Mouse (Mus musculus): ENCODE data around the gene Spdl1. TPM values are rescaled to one million over a fixed set of nuclear protein-coding genes. Genes with fewer than 3 reads are reported as not detected.

Spdl1 gene
- total and polyA plus RNA-seq, 3 experiments: 24.2 to 36.3 TPM; not detected in 1

DNA sequence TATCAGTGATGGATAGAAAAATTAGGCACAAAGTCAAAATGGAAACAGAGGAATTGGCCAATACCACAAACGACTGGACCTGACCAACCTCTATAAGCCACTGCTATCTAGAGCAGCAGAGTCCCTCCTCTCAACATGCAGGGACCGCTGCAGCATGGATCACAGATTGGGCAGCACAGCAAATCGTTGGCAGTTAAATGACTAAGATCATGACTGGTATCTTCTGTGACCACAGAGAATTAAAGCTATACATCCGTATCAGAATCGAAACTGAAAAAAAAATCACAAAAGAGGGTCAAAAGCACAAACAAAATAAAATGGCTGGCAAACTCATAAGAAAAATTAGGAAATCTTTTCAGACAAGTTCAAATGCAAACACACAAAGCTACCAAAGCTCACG lies 71.3 kb downstream of the Spdl1 start:
- H3K9ac ChIP-seq (ENCODE audit: control insufficient read depth, low read depth, low read length, poor library complexity, severe bottlenecking): no peak overlapping the region
- no peaks in the 10 kb centered on the region for H3K9me3 ChIP-seq (replicated peaks; ENCODE audit: insufficient read depth, low read length)
- no peak overlapping the region for H3K4me3 ChIP-seq (ENCODE audit: control insufficient read depth in 1 of 2, insufficient read depth in 1 of 2, low read depth in 2 of 2, low read length in 2 of 2)
- H3K36me3 ChIP-seq (ENCODE audit: control insufficient read depth in 1 of 2, insufficient read depth in 2 of 2, low read length in 2 of 2): peaks cover 6 to 38% of the 10 kb centered on the region in 2 experiments
- H3K27ac ChIP-seq (ENCODE audit: control insufficient read depth, low read depth, low read length): no peak overlapping the region
- no peaks in the 10 kb centered on the region for H3K27me3 ChIP-seq (ENCODE audit: control insufficient read depth in 1 of 2, insufficient read depth in 2 of 2, low read length in 2 of 2)
- peaks cover 62% of the 10 kb centered on the region for H3K79me2 ChIP-seq (ENCODE audit: control insufficient read depth, insufficient read depth, low read length, poor library complexity)
- no peaks in the 10 kb centered on the region for H3K4me1 ChIP-seq (ENCODE audit: control insufficient read depth in 1 of 2, insufficient read depth in 2 of 2, low read length in 2 of 2)
- DNase-seq (ENCODE audit: low read depth, low spot score): no peak
- TF ChIP-seq SIN3A (IDR thresholded peaks at IDR 0.05; ENCODE audit: low read length) (no peak), USF2 (IDR thresholded peaks at IDR 0.05; ENCODE audit: borderline replicate concordance in 1 of 2, insufficient read depth in 1 of 2, low read depth in 1 of 2, low read length in 2 of 2) (no peak), ZC3H11A (IDR thresholded peaks at IDR 0.05; ENCODE audit: low read depth, low read length) (no peak), ETS1 (IDR thresholded peaks at IDR 0.05; ENCODE audit: low read depth, low read length) (no peak), E2F4 (IDR thresholded peaks at IDR 0.05; ENCODE audit: borderline replicate concordance, low read depth, low read length) (no peak), SMC3 (IDR thresholded peaks at IDR 0.05; ENCODE audit: low read depth, low read length) (no peak), TBP (IDR thresholded peaks at IDR 0.05; ENCODE audit: low read depth, low read length) (no peak), CHD1 (IDR thresholded peaks at IDR 0.05; ENCODE audit: low read depth, low read length) (no peak), GABPA (IDR thresholded peaks at IDR 0.05; ENCODE audit: low read depth, low read length) (no peak), ZNF384 (IDR thresholded peaks at IDR 0.05; ENCODE audit: low read depth, low read length) (no peak), CHD2 (IDR thresholded peaks at IDR 0.05; ENCODE audit: low read length) (no peak), BHLHE40 (IDR thresholded peaks at IDR 0.05; ENCODE audit: borderline replicate concordance, low read depth, low read length) (no peak), MEF2A (IDR thresholded peaks at IDR 0.05; ENCODE audit: extremely low read depth, insufficient replicate concordance, low read depth, low read length, poor library complexity, severe bottlenecking) (no peak), ZKSCAN1 (IDR thresholded peaks at IDR 0.05; ENCODE audit: low read depth, low read length) (no peak), ZMIZ1 (IDR thresholded peaks at IDR 0.05; ENCODE audit: low read depth, low read length) (no peak), NELFE (IDR thresholded peaks at IDR 0.05; ENCODE audit: low read depth, low read length) (no peak)

DNA sequence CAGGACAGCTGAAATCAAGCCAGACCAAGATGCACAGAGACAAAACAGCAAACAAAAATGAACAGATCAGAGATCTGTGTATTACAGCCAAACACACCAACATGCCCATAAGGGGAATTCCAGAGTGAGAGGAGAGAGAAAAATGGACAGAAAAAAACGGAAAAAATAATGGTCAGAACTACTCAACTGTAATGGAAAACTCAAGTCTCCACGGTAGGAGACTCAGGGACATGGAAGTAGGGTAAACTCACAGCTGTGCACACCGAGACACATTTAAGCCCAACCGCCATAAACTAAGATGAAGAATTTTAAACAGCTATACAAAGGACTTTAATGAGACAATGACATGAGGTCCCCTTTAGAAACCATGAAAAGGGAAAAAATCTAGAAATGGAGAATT lies 73.9 kb downstream of the Spdl1 start:
- DNase-seq (ENCODE audit: low read depth, low spot score): no peak
- Histone ChIP-seq H3K9ac (ENCODE audit: control insufficient read depth, low read depth, low read length, poor library complexity, severe bottlenecking) (no peak overlapping the region), H3K4me3 (ENCODE audit: control insufficient read depth in 1 of 2, insufficient read depth in 1 of 2, low read depth in 2 of 2, low read length in 2 of 2) (no peak overlapping the region), H3K27ac (ENCODE audit: control insufficient read depth, low read depth, low read length) (no peak overlapping the region), H3K36me3 (ENCODE audit: control insufficient read depth in 1 of 2, insufficient read depth in 2 of 2, low read length in 2 of 2) (peaks cover 6 to 40% of the 10 kb centered on the region in 2 experiments), H3K9me3 (replicated peaks; ENCODE audit: insufficient read depth, low read length) (no peaks in the 10 kb centered on the region), H3K27me3 (ENCODE audit: control insufficient read depth in 1 of 2, insufficient read depth in 2 of 2, low read length in 2 of 2) (no peaks in the 10 kb centered on the region), H3K79me2 (ENCODE audit: control insufficient read depth, insufficient read depth, low read length, poor library complexity) (peaks cover 50% of the 10 kb centered on the region), H3K4me1 (ENCODE audit: control insufficient read depth in 1 of 2, insufficient read depth in 2 of 2, low read length in 2 of 2) (no peaks in the 10 kb centered on the region)
- no peak for TF ChIP-seq EP300 (IDR thresholded peaks at IDR 0.05; ENCODE audit: low read depth in 1 of 2, low read length in 2 of 2)
- TF ChIP-seq E2F4 (IDR thresholded peaks at IDR 0.05; ENCODE audit: borderline replicate concordance, low read depth, low read length): no peak
- no peak for TF ChIP-seq SMC3 (IDR thresholded peaks at IDR 0.05; ENCODE audit: low read depth, low read length)
- TF ChIP-seq CTCF (IDR thresholded peaks at IDR 0.05 in 2 of 3, conservative IDR thresholded peaks at IDR 0.05 in 1 of 3; ENCODE audit: control insufficient read depth in 1 of 3, insufficient read depth in 1 of 3, low read depth in 2 of 3, low read length in 3 of 3, poor library complexity in 1 of 3, severe bottlenecking in 1 of 3): no peak
- no peak for TF ChIP-seq MXI1 (IDR thresholded peaks at IDR 0.05; ENCODE audit: low read depth, low read length)
- no peak for TF ChIP-seq CHD1 (IDR thresholded peaks at IDR 0.05; ENCODE audit: low read depth, low read length)
- no peak for TF ChIP-seq HCFC1 (IDR thresholded peaks at IDR 0.05; ENCODE audit: low read depth, low read length)
- no peak for TF ChIP-seq UBTF (IDR thresholded peaks at IDR 0.05; ENCODE audit: borderline replicate concordance, insufficient read depth, low read depth, low read length)
- no peak for TF ChIP-seq MYC (IDR thresholded peaks at IDR 0.05; ENCODE audit: low read depth, low read length)
- TF ChIP-seq ETS1 (IDR thresholded peaks at IDR 0.05; ENCODE audit: low read depth, low read length): no peak
- no peak for TF ChIP-seq POLR2A (IDR thresholded peaks at IDR 0.05; ENCODE audit: control insufficient read depth in 1 of 2, insufficient read depth in 1 of 2, low read depth in 1 of 2, low read length in 2 of 2, poor library complexity in 1 of 2)
- no peak for TF ChIP-seq GATA1 (IDR thresholded peaks at IDR 0.05; ENCODE audit: low read depth, low read length)

All from MEL (cell line).